Mouse (Mus musculus) midbrain, embryonic 12.5 days (tissue): ENCODE results near the gene Dock1. TPM values are rescaled to one million over a fixed set of nuclear protein-coding genes. Genes with fewer than 3 reads are reported as not detected.

Experiments used
- ATAC-seq: fragments of 200-750 bp; cut with Nextera tagmentation; 2 replicates; pipeline ENCODE4 v1.8.0; 2017; ENCODE audit warnings: low read depth, moderate TSS enrichment, moderate library complexity; ENCODE audit not compliant: low FRiP score
- H3K27ac ChIP-seq: fragments of 300-500 bp; sonication (generic); replicated peaks from 2 replicates; pipeline ENCODE4 v1.5.1; 2016; ENCODE audit warnings: mild to moderate bottlenecking
- H3K27me3 ChIP-seq: fragments of 300-500 bp; sonication (generic); 2 replicates; pipeline ENCODE4 v1.6.1; 2016; ENCODE audit warnings: mild to moderate bottlenecking
- H3K36me3 ChIP-seq: fragments of 300-500 bp; sonication (generic); 2 replicates; pipeline ENCODE4 v1.6.1; 2016
- H3K4me1 ChIP-seq: fragments of 300-500 bp; sonication (generic); 2 replicates; pipeline ENCODE4 v1.6.1; 2016
- H3K4me2 ChIP-seq: fragments of 300-500 bp; sonication (generic); replicated peaks from 2 replicates; pipeline ENCODE4 v1.6.1; 2016; ENCODE audit warnings: mild to moderate bottlenecking, moderate library complexity
- H3K4me3 ChIP-seq: fragments of 300-500 bp; sonication (generic); 2 replicates; pipeline ENCODE4 v1.5.1; 2016; ENCODE audit warnings: mild to moderate bottlenecking
- H3K9ac ChIP-seq: fragments of 300-500 bp; sonication (generic); replicated peaks from 2 replicates; pipeline ENCODE4 v1.6.1; 2016; ENCODE audit warnings: mild to moderate bottlenecking, moderate library complexity
- H3K9me3 ChIP-seq: fragments of 300-500 bp; sonication (generic); 2 replicates; pipeline ENCODE4 v1.6.1; 2016; ENCODE audit warnings: mild to moderate bottlenecking
- WGBS: fragments of 180-500 bp; shearing (Covaris S2); methylation state at CpG from one replicate; pipeline ENCODE4 v1.1.7; 2016; 5-methylcytosine and 5-hydroxymethylcytosine counted together
- polyA plus RNA-seq: library from polyadenylated mRNA; unstranded; fragments of >200 nt; fragmentation: Nextera tagmentation; extraction: Ambion mirVana; gene quantifications from 2 replicates; pipeline ENCODE4 v1.2.1, GENCODE M21; 2016

The Dock1 gene
- polyA plus RNA-seq, 1 experiment from 2014 or later: 18.4 TPM

- Histone ChIP-seq H3K27me3 (no peaks in the 10 kb centered on the region), H3K4me1 (no peaks in the 10 kb centered on the region), H3K4me2 (no peak overlapping the region), H3K36me3 (no peaks in the 10 kb centered on the region), H3K27ac (no peak overlapping the region), H3K9me3 (no peaks in the 10 kb centered on the region), H3K9ac (no peak overlapping the region), H3K4me3 (no peak overlapping the region)
- no peak for ATAC-seq
- WGBS: 87% methylated on average over 5 of the region's 5 CpGs
These were observed 27.8 kb downstream of the Dock1 start for GRCm38 (mm10) chr7:134698246-134698645.

GRCm38 (mm10) chr7:134700001-134700400, 29.5 kb downstream of the Dock1 start:
- Histone ChIP-seq H3K9me3 (no peaks in the 10 kb centered on the region), H3K4me2 (no peak overlapping the region), H3K4me3 (no peak overlapping the region), H3K36me3 (no peaks in the 10 kb centered on the region), H3K27ac (no peak overlapping the region), H3K27me3 (no peaks in the 10 kb centered on the region), H3K4me1 (no peaks in the 10 kb centered on the region), H3K9ac (no peak overlapping the region)
- ATAC-seq: no peak
- 80% methylated on average over 5 of the region's 5 CpGs for WGBS

- no peak overlapping the region for H3K9ac ChIP-seq
- no peak for ATAC-seq
- H3K4me2 ChIP-seq: no peak overlapping the region
- WGBS: 76% methylated on average over 5 of the region's 5 CpGs
- H3K4me1 ChIP-seq: no peaks in the 10 kb centered on the region
- H3K27me3 ChIP-seq: no peaks in the 10 kb centered on the region; the same call in 1 of the 2 replicates
- no peaks in the 10 kb centered on the region for H3K36me3 ChIP-seq
- H3K27ac ChIP-seq: no peak overlapping the region
- no peaks in the 10 kb centered on the region for H3K9me3 ChIP-seq
- no peak overlapping the region for H3K4me3 ChIP-seq
These were observed 32.0 kb downstream of the Dock1 start for GRCm38 (mm10) chr7:134702481-134702880.

- Histone ChIP-seq H3K9ac (no peak overlapping the region), H3K4me2 (no peak overlapping the region), H3K4me1 (peaks cover under 1% of the 10 kb centered on the region; the same call in 1 of the 2 replicates), H3K27me3 (no peaks in the 10 kb centered on the region; the same call in 1 of the 2 replicates), H3K36me3 (no peaks in the 10 kb centered on the region), H3K27ac (no peak overlapping the region), H3K9me3 (no peaks in the 10 kb centered on the region), H3K4me3 (no peak overlapping the region)
- ATAC-seq: no peak
- WGBS: 92% methylated on average over 2 of the region's 2 CpGs
These were observed 33.2 kb downstream of the Dock1 start for GRCm38 (mm10) chr7:134703704-134704103.

GRCm38 (mm10) chr7:134709226-134709853, 38.9 kb downstream of the Dock1 start:
- Histone ChIP-seq H3K36me3 (no peaks in the 10 kb centered on the region), H3K27me3 (peaks cover 6% of the 10 kb centered on the region), H3K27ac (0 out of 2 replicates have a peak overlapping the region, but pooled peaks have one; percentile 8), H3K4me3 (no peak overlapping the region), H3K9ac (no peak overlapping the region), H3K4me1 (peaks cover 12% of the 10 kb centered on the region), H3K4me2 (no peak overlapping the region), H3K9me3 (no peaks in the 10 kb centered on the region)
- WGBS: 16% methylated on average over 5 of the region's 5 CpGs
- ATAC-seq: peak; percentile 81

GRCm38 (mm10) chr7:134711576-134711975, 41.1 kb downstream of the Dock1 start:
- H3K4me1 ChIP-seq: peaks cover 12% of the 10 kb centered on the region
- no peaks in the 10 kb centered on the region for H3K9me3 ChIP-seq
- H3K36me3 ChIP-seq: no peaks in the 10 kb centered on the region
- no peak overlapping the region for H3K27ac ChIP-seq
- 91% methylated on average over 1 of the region's 1 CpGs for WGBS
- H3K27me3 ChIP-seq: peaks cover 6% of the 10 kb centered on the region
- H3K4me3 ChIP-seq: no peak overlapping the region
- ATAC-seq: no peak
- H3K9ac ChIP-seq: no peak overlapping the region
- H3K4me2 ChIP-seq: no peak overlapping the region

GRCm38 (mm10) chr7:134719406-134719805, 49.0 kb downstream of the Dock1 start:
- H3K27me3 ChIP-seq: no peaks in the 10 kb centered on the region; the same call in 1 of the 2 replicates
- H3K4me2 ChIP-seq: no peak overlapping the region
- no peak overlapping the region for H3K9ac ChIP-seq
- H3K4me1 ChIP-seq: 0 out of 2 replicates have a peak, but pooled peaks cover 5% of the 10 kb centered on the region
- H3K27ac ChIP-seq: no peak overlapping the region
- no peak overlapping the region for H3K4me3 ChIP-seq
- H3K9me3 ChIP-seq: no peaks in the 10 kb centered on the region
- ATAC-seq: no peak
- H3K36me3 ChIP-seq: no peaks in the 10 kb centered on the region
- WGBS: 67% methylated on average over 3 of the region's 3 CpGs

- H3K9me3 ChIP-seq: no peaks in the 10 kb centered on the region
- no peak overlapping the region for H3K4me2 ChIP-seq
- H3K4me3 ChIP-seq: no peak overlapping the region
- peaks cover 4% of the 10 kb centered on the region; the same call in 1 of the 2 replicates for H3K27me3 ChIP-seq
- ATAC-seq: no peak
- 96% methylated on average over 7 of the region's 7 CpGs for WGBS
- no peaks in the 10 kb centered on the region for H3K36me3 ChIP-seq
- H3K9ac ChIP-seq: no peak overlapping the region
- H3K27ac ChIP-seq: no peak overlapping the region
- peaks cover 20% of the 10 kb centered on the region for H3K4me1 ChIP-seq
These were observed 51.9 kb downstream of the Dock1 start for GRCm38 (mm10) chr7:134722361-134722760.

- H3K4me2 ChIP-seq: no peak overlapping the region
- H3K27ac ChIP-seq: no peak overlapping the region
- H3K27me3 ChIP-seq: peaks cover 4% of the 10 kb centered on the region; the same call in 1 of the 2 replicates
- H3K4me3 ChIP-seq: no peak overlapping the region
- WGBS: 93% methylated on average over 9 of the region's 9 CpGs
- no peaks in the 10 kb centered on the region for H3K9me3 ChIP-seq
- no peak overlapping the region for H3K9ac ChIP-seq
- H3K36me3 ChIP-seq: no peaks in the 10 kb centered on the region
- peaks cover 20% of the 10 kb centered on the region for H3K4me1 ChIP-seq
- no peak for ATAC-seq
These were observed 52.5 kb downstream of the Dock1 start for GRCm38 (mm10) chr7:134722955-134723354.

- Histone ChIP-seq H3K4me3 (no peak overlapping the region), H3K9ac (no peak overlapping the region), H3K4me1 (peaks cover 20% of the 10 kb centered on the region), H3K27me3 (0 out of 2 replicates have a peak, but pooled peaks cover 4% of the 10 kb centered on the region), H3K27ac (no peak overlapping the region), H3K9me3 (no peaks in the 10 kb centered on the region), H3K36me3 (no peaks in the 10 kb centered on the region), H3K4me2 (no peak overlapping the region)
- ATAC-seq: no peak
- WGBS: 87% methylated on average over 5 of the region's 5 CpGs
These were observed 53.1 kb downstream of the Dock1 start for GRCm38 (mm10) chr7:134723509-134723908.

GRCm38 (mm10) chr7:134724841-134725240, 54.4 kb downstream of the Dock1 start:
- H3K27me3 ChIP-seq: 0 out of 2 replicates have a peak, but pooled peaks cover 4% of the 10 kb centered on the region
- H3K4me3 ChIP-seq: no peak overlapping the region
- H3K4me2 ChIP-seq: peak overlapping the region; percentile 8
- ATAC-seq: no peak
- peaks cover 20% of the 10 kb centered on the region for H3K4me1 ChIP-seq
- 14% methylated on average over 7 of the region's 7 CpGs for WGBS
- no peaks in the 10 kb centered on the region for H3K9me3 ChIP-seq
- H3K27ac ChIP-seq: no peak overlapping the region
- H3K9ac ChIP-seq: no peak overlapping the region
- H3K36me3 ChIP-seq: no peaks in the 10 kb centered on the region

- Histone ChIP-seq H3K27ac (no peak overlapping the region), H3K9ac (no peak overlapping the region), H3K9me3 (no peaks in the 10 kb centered on the region), H3K4me1 (peaks cover 20% of the 10 kb centered on the region), H3K4me3 (no peak overlapping the region), H3K27me3 (0 out of 2 replicates have a peak, but pooled peaks cover 4% of the 10 kb centered on the region), H3K36me3 (no peaks in the 10 kb centered on the region), H3K4me2 (peak overlapping the region; percentile 8; the same call in 1 of the 2 replicates)
- 53% methylated on average over 11 of the region's 11 CpGs for WGBS
- no peak for ATAC-seq
These were observed 55.4 kb downstream of the Dock1 start for GRCm38 (mm10) chr7:134725551-134726529.
